Mouse (Mus musculus) urinary bladder, postnatal 14 days (tissue): Measurements from ENCODE around the gene Btn2a2.

ENCODE experiments used
- DNase-seq: peaks from one replicate; pipeline ENCODE4 v3.0.0; 2021; ENCODE audit warnings: low spot score

Gene Btn2a2

GRCm38 (mm10) chr13:23497656-23498321 is 9.1 kb upstream of the Btn2a2 start:
- no peak for DNase-seq

DNA sequence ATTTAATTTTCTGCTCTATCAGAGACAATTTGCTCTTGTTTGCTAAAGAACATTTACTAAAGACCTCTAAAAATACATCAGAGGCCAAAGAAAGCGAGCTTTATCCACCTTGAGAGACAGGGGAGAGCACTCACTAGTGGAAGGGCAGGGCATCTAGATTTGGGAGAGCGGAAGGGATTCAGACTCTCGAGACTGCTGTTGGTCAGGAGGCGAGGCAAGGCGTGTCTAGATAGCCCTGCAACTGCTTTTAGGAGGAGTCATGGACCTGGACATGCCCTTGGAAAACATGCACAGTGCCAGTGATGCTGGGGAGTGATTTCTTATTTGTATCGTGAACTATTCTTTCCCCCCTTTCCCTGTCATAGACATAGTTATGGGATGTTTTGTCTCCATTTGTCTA is 6.9 kb upstream of the Btn2a2 start:
- DNase-seq = no peak

- DNase-seq = no peak
Observed at GRCm38 (mm10) chr13:23491990-23492389, 3.3 kb upstream of the Btn2a2 start.

- no peak for DNase-seq
Observed at GRCm38 (mm10) chr13:23491263-23491662, 2.6 kb upstream of the Btn2a2 start.

- DNase-seq = no peak
Observed at GRCm38 (mm10) chr13:23490863-23491262, 2.2 kb upstream of the Btn2a2 start.

DNA sequence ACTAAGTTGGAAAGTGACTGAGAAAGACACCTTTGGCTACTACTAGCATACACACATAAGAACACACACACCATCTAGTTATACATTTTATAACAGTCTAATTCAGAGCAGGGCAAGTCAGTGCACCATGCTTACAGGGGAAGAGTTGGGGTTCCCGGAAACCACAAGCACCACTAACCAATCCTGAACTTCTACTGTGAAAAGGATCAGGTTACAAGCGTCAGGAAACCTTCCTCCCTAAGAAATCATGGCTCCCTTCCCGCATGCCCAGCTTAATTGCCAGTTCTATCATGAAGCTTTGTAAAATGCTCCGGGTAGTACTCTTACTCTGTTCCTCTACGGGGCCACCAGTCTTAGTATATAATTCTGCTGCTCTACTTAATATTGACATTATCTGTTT is 3.4 kb downstream of the Btn2a2 start:
- DNase-seq = no peak

GRCm38 (mm10) chr13:23483153-23483552 is 5.5 kb downstream of the Btn2a2 start:
- DNase-seq = no peak

DNA sequence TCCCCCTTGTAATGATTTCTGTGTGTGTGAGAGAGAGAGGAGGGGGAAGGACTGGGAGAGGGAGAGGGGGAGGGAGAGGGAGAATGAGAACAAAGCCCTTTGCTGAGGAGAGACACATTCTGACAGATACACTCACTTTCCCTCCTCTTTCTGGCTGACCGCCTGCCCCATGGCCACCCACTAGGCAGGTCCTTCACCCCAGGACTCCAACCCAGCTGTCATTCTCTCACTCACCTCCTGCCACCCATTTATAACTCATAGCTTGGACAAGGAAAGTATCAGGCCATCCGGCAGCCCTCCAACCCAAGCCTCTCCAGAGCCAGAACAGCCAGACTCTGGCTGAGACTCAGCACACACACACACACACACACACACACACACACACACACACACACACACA is 13.0 kb downstream of the Btn2a2 start:
- no peak for DNase-seq

- peak; percentile 67 for DNase-seq
Observed at GRCm38 (mm10) chr13:23466911-23467310, 21.7 kb downstream of the Btn2a2 start.

- no peak for DNase-seq
Observed at GRCm38 (mm10) chr13:23466306-23466705, 22.4 kb downstream of the Btn2a2 start.

GRCm38 (mm10) chr13:23465600-23466109 is 23.0 kb downstream of the Btn2a2 start, which contains the start of gene Btn1a1:
Btn1a1 (minus strand) TSS chr13:23465901.
- no peak for DNase-seq

DNA sequence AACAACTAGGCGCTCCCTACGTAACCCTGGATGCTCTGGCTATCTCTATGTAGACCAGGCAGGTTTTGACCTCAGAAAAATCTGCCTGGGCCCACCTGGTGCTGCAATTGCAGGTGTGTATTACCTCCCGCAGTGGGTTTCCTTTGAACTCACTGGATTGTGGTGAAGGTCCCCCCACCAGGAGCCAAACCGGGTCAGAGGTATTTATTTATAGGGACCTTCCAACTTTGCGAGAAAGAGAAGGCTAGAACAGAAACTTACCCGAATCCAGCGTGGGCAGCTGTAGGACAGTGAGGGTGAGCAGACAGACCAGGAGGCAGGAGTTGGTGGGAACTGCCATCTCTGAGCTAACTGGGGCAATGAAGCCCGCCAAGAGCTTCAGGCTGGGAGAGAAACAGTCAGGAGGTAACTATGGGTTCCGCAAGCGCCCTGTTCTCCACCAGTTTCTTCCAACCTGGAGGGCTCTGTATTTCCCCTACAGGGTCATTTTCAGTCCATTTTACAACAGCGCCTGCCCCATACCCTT is 23.8 kb downstream of the Btn2a2 start:
- no peak for DNase-seq

DNA sequence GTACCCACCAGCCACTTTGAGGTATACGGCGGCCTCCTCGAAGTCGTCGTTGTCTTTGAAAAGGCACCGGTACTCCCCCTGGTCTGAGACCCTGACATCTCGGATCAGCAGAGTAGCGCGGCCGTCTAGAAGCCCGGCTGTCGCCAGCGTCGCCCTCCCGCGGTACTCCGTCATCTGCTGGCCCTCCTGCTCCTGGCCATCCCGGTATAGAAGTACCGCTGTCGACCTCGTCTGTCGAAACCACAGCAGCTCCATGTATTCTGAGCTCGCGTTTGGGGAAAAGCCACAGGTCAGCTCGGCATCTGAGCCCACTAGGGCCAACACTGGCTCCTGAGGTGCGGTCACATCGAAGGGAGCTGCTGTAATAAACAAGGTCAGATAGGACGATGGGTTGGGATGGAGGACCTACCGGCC is 24.4 kb downstream of the Btn2a2 start:
- peak; percentile 16 for DNase-seq

GRCm38 (mm10) chr13:23463381-23464223 is 25.1 kb downstream of the Btn2a2 start:
- DNase-seq = peak; percentile 59

- no peak for DNase-seq
Observed at GRCm38 (mm10) chr13:23462669-23463068, 26.0 kb downstream of the Btn2a2 start.

DNA sequence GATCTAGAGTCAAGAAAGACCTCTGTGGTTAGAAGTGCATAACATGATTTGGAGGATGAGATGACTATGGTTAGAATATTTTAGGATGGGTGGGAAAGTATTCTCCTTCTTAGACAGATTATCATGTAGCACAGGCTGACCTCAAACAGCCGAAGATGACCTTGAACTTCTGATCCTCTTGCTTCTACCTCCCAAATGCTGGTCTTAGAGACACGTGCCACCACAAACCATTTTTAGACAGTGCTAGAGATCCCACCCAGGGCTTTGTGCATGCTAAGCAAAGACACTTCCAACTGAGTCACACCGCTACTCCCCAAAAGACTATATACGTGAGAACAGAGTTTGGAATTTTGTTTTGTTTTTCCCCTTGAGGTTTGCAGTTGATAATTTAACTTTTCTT is 26.6 kb downstream of the Btn2a2 start:
- DNase-seq = no peak

GRCm38 (mm10) chr13:23459264-23459846 is 29.3 kb downstream of the Btn2a2 start:
- no peak for DNase-seq

GRCm38 (mm10) chr13:23453926-23454325 is 34.7 kb downstream of the Btn2a2 start:
- no peak for DNase-seq

GRCm38 (mm10) chr13:23453362-23453862 is 35.2 kb downstream of the Btn2a2 start:
- peak; percentile 66 for DNase-seq

GRCm38 (mm10) chr13:23450398-23450797 is 38.3 kb downstream of the Btn2a2 start:
- peak; percentile 83 for DNase-seq

DNA sequence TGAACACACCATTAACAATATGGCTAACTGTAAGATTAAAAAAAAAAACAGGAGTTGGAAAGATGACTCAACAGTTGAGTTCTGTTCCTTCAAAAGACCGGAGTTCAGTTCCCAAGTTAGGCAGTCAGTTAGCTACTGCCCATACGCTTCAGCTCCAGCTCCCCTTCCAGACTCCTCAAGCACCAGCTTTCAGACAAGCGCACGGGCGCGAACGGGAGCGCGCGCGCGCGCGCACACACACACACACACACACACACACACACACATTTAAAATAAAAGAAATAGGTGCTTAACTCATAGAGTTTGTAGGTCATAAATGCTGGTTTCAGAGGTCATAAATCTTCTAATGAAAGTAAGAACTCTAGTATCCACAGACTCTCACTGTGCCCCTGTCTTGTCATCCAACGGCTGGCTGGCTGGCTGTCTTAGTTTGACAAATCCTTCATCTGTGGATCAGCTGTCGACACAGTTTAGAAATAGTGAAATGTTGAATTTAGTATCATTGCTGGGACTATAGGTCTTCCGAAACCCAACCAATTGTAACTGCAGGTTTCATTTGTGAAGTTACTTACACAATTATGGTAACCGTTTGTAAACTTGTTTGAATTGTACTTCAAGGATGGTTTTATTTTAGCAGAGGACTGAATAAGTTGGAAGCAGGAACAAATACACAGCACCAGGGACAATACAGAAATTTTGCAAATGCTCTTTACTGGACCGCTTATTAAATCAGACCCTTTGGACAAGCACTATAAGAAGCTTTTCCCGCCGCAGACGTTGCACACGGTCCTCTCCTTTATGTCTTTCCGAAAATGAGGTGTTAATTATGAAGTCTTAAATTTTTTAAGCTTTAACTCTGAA is 39.2 kb downstream of the Btn2a2 start:
- DNase-seq = no peak
